Mouse (Mus musculus): ENCODE measurements around the gene Klf15. TPM values are rescaled to one million over a fixed set of nuclear protein-coding genes. Genes with fewer than 3 reads are reported as not detected.

Gene Klf15
- total RNA-seq, 1 experiment: 6.4 TPM

DNA sequence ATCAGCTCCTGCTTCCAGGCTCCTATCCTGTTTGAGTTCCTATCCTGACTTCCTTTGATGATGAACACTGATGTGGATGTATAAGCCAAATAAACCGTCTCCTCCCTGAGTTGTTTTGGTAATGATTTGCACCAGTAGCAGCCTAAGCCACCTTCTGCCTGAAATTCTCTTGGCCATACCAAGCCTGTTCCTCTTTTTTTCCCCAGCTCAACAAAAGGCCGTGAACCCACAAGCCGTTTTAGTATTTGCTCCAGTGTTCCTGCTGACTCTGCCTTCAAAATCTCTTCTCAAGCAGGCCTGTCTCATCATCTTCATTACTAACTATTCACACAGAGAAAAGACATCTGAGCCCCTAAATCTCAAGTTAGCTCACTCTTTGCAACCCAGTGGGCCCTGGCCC lies 31.8 kb downstream of the Klf15 start:
- no peak for TF ChIP-seq ZNF384 (IDR thresholded peaks at IDR 0.05; ENCODE audit: low read depth, low read length)
- TF ChIP-seq MAFK (IDR thresholded peaks at IDR 0.05; ENCODE audit: insufficient read depth, low read depth, low read length): no peak
- no peak for TF ChIP-seq HCFC1 (IDR thresholded peaks at IDR 0.05; ENCODE audit: borderline replicate concordance, insufficient read depth, low read length)
- no peak for TF ChIP-seq CHD2 (IDR thresholded peaks at IDR 0.05; ENCODE audit: low read depth, low read length)
- TF ChIP-seq ZC3H11A (IDR thresholded peaks at IDR 0.05; ENCODE audit: borderline replicate concordance, low read depth, low read length): no peak
- no peaks in the 10 kb centered on the region for H3K36me3 ChIP-seq (ENCODE audit: control insufficient read depth, insufficient read depth, low read length, poor library complexity, severe bottlenecking)
- no peak for DNase-seq (ENCODE audit: low read depth, low spot score)
- in situ Hi-C loops (cut with MboI; ENCODE audit: low sequenced_read_pairs in 2 of 2, unreplicated experiment in 2 of 2): no loop called here
- H3K27ac ChIP-seq (ENCODE audit: insufficient read depth, low read depth, low read length, poor library complexity, severe bottlenecking): no peak overlapping the region
- no peak overlapping the region for H3K9ac ChIP-seq (ENCODE audit: insufficient read depth, low read depth, low read length, poor library complexity, severe bottlenecking)
- H3K4me1 ChIP-seq (ENCODE audit: control insufficient read depth in 2 of 2, insufficient read depth in 2 of 2, low read length in 2 of 2, poor library complexity in 1 of 2): peaks cover 0 to 2% of the 10 kb centered on the region in 2 experiments; a peak in 1 of 4 replicates
- H3K9me3 ChIP-seq (ENCODE audit: control insufficient read depth, insufficient read depth, low read depth, low read length): no peaks in the 10 kb centered on the region
- no peak overlapping the region for H3K4me3 ChIP-seq (ENCODE audit: insufficient read depth in 1 of 2, low read depth in 1 of 2, low read length in 2 of 2, poor library complexity in 1 of 2, severe bottlenecking in 1 of 2)

DNA sequence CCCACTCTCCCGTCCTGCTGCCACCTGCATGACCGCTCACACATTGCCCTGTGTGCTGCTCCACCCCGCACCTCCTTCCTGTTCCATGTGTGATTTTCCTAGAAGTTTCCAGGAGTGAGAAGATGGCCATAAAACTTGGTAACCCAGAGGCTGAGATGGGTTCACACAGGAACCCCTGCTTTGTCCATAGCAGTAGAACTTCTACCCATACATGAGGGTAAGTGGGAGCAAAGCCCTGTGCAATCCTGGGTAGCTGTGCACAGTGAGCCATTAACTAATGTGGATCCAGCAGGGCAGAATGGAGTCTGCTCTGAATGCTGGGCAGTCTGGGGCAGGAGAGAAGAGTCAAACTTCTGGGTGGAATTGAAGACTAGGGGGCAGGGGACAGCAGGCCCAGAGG lies 32.2 kb downstream of the Klf15 start:
- peaks cover 0 to 2% of the 10 kb centered on the region in 2 experiments; a peak in 1 of 4 replicates for H3K4me1 ChIP-seq (ENCODE audit: control insufficient read depth in 2 of 2, insufficient read depth in 2 of 2, low read length in 2 of 2, poor library complexity in 1 of 2)
- no peaks in the 10 kb centered on the region for H3K9me3 ChIP-seq (ENCODE audit: control insufficient read depth, insufficient read depth, low read depth, low read length)
- in situ Hi-C loops (cut with MboI; ENCODE audit: low sequenced_read_pairs in 2 of 2, unreplicated experiment in 2 of 2): no loop called here
- TF ChIP-seq HCFC1 (IDR thresholded peaks at IDR 0.05; ENCODE audit: borderline replicate concordance, insufficient read depth, low read length) (no peak), CHD2 (IDR thresholded peaks at IDR 0.05; ENCODE audit: low read depth, low read length) (no peak), MAFK (IDR thresholded peaks at IDR 0.05; ENCODE audit: insufficient read depth, low read depth, low read length) (no peak), ZC3H11A (IDR thresholded peaks at IDR 0.05; ENCODE audit: borderline replicate concordance, low read depth, low read length) (no peak), ZNF384 (IDR thresholded peaks at IDR 0.05; ENCODE audit: low read depth, low read length) (no peak)
- H3K9ac ChIP-seq (ENCODE audit: insufficient read depth, low read depth, low read length, poor library complexity, severe bottlenecking): no peak overlapping the region
- no peaks in the 10 kb centered on the region for H3K36me3 ChIP-seq (ENCODE audit: control insufficient read depth, insufficient read depth, low read length, poor library complexity, severe bottlenecking)
- no peak overlapping the region for H3K4me3 ChIP-seq (ENCODE audit: insufficient read depth in 1 of 2, low read depth in 1 of 2, low read length in 2 of 2, poor library complexity in 1 of 2, severe bottlenecking in 1 of 2)
- H3K27ac ChIP-seq (ENCODE audit: insufficient read depth, low read depth, low read length, poor library complexity, severe bottlenecking): no peak overlapping the region
- no peak for DNase-seq (ENCODE audit: low read depth, low spot score)

DNA sequence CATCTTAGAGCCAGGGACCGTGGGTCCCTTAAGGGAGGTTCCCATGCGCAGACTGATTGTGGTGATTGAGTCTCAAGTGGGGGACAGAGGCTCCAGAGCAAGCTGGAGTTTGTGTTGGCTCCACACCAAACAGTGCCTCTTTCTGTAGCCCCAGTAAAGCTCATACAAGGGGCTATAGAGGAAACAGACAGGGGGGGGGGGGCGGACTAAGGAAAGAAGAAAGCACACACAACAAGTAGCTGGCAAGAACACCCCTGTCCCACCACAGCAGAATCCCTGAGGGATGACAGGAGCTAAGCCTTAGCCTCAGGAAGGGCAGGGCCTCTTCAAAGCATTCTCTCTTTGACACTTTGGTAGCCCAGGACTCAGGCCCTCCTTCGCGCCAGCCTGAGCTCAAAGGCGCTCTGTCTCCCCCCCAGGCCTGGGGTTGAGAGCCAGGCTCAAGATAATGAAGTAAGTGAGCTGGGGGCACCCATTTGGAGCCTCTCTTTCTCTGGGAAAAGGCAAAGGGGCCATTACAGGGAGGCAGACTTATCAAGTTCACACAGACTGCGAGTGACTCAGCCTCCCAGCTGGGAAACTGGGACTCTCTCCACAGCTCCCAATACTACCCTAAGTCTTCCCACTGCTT lies 33.0 kb downstream of the Klf15 start:
- no peak overlapping the region for H3K27ac ChIP-seq (ENCODE audit: insufficient read depth, low read depth, low read length, poor library complexity, severe bottlenecking)
- DNase-seq (ENCODE audit: low read depth, low spot score): no peak
- no peaks in the 10 kb centered on the region for H3K9me3 ChIP-seq (ENCODE audit: control insufficient read depth, insufficient read depth, low read depth, low read length)
- no peak for TF ChIP-seq MAFK (IDR thresholded peaks at IDR 0.05; ENCODE audit: insufficient read depth, low read depth, low read length)
- TF ChIP-seq ZNF384 (IDR thresholded peaks at IDR 0.05; ENCODE audit: low read depth, low read length): no peak
- TF ChIP-seq CHD2 (IDR thresholded peaks at IDR 0.05; ENCODE audit: low read depth, low read length): no peak
- no peak for TF ChIP-seq HCFC1 (IDR thresholded peaks at IDR 0.05; ENCODE audit: borderline replicate concordance, insufficient read depth, low read length)
- TF ChIP-seq ZC3H11A (IDR thresholded peaks at IDR 0.05; ENCODE audit: borderline replicate concordance, low read depth, low read length): no peak
- in situ Hi-C loops (cut with MboI; ENCODE audit: low sequenced_read_pairs in 2 of 2, unreplicated experiment in 2 of 2): no loop called here
- H3K36me3 ChIP-seq (ENCODE audit: control insufficient read depth, insufficient read depth, low read length, poor library complexity, severe bottlenecking): no peaks in the 10 kb centered on the region
- peaks cover 0 to 2% of the 10 kb centered on the region in 2 experiments; a peak in 1 of 4 replicates for H3K4me1 ChIP-seq (ENCODE audit: control insufficient read depth in 2 of 2, insufficient read depth in 2 of 2, low read length in 2 of 2, poor library complexity in 1 of 2)
- H3K9ac ChIP-seq (ENCODE audit: insufficient read depth, low read depth, low read length, poor library complexity, severe bottlenecking): no peak overlapping the region
- H3K4me3 ChIP-seq (ENCODE audit: insufficient read depth in 1 of 2, low read depth in 1 of 2, low read length in 2 of 2, poor library complexity in 1 of 2, severe bottlenecking in 1 of 2): no peak overlapping the region

DNA sequence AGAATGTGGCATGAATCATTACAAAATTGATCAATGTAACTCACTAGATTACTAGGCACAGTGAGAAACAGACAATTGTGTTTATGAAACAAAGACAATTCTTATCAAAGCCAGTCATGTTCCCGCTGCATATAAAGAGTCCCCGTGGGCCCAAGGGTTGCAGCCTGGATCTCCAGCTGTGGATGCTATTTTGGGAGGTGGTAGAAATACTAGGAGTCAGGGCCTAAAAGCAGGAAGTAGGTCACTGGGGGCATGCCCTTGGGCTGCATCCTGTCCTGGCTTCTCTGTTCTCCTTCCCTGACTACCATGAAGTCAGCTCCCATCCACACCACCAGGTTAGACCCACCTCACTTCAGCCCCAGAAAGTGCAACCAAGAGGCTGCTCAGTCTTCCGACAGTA lies 33.8 kb downstream of the Klf15 start:
- H3K9me3 ChIP-seq (ENCODE audit: control insufficient read depth, insufficient read depth, low read depth, low read length): no peaks in the 10 kb centered on the region
- no peak overlapping the region for H3K9ac ChIP-seq (ENCODE audit: insufficient read depth, low read depth, low read length, poor library complexity, severe bottlenecking)
- no peak for DNase-seq (ENCODE audit: low read depth, low spot score)
- in situ Hi-C loops (cut with MboI; ENCODE audit: low sequenced_read_pairs in 2 of 2, unreplicated experiment in 2 of 2): no loop called here
- no peaks in the 10 kb centered on the region for H3K36me3 ChIP-seq (ENCODE audit: control insufficient read depth, insufficient read depth, low read length, poor library complexity, severe bottlenecking)
- no peak overlapping the region for H3K4me3 ChIP-seq (ENCODE audit: insufficient read depth in 1 of 2, low read depth in 1 of 2, low read length in 2 of 2, poor library complexity in 1 of 2, severe bottlenecking in 1 of 2)
- H3K27ac ChIP-seq (ENCODE audit: insufficient read depth, low read depth, low read length, poor library complexity, severe bottlenecking): no peak overlapping the region
- TF ChIP-seq CHD2 (IDR thresholded peaks at IDR 0.05; ENCODE audit: low read depth, low read length) (no peak), ZNF384 (IDR thresholded peaks at IDR 0.05; ENCODE audit: low read depth, low read length) (no peak), MAFK (IDR thresholded peaks at IDR 0.05; ENCODE audit: insufficient read depth, low read depth, low read length) (no peak), ZC3H11A (IDR thresholded peaks at IDR 0.05; ENCODE audit: borderline replicate concordance, low read depth, low read length) (no peak), HCFC1 (IDR thresholded peaks at IDR 0.05; ENCODE audit: borderline replicate concordance, insufficient read depth, low read length) (no peak)
- peaks cover 0 to 2% of the 10 kb centered on the region in 2 experiments; a peak in 1 of 4 replicates for H3K4me1 ChIP-seq (ENCODE audit: control insufficient read depth in 2 of 2, insufficient read depth in 2 of 2, low read length in 2 of 2, poor library complexity in 1 of 2)

Measured in ES-E14 (cell line).